Mouse (Mus musculus): Measurements from ENCODE around the gene Ndufaf3.
"Not testable (repeated sequence)": the region's sequence is repeated elsewhere in the genome, so short reads cannot be mapped to it uniquely, and the experiment has no call there.

Ndufaf3 gene

GRCm38 (mm10) chr9:108566815-108567776, at the start of gene Ndufaf3:
Gene Ndufaf3 (minus strand): TSS chr9:108567434.
- peak; percentile 85 for DNase-seq (ENCODE audit: low spot score)

GRCm38 (mm10) chr9:108611488-108611887, 44.3 kb upstream of the Ndufaf3 start:
- no peak for DNase-seq (ENCODE audit: low spot score)

- no peak for DNase-seq (ENCODE audit: low spot score)
These were observed 41.7 kb upstream of the Ndufaf3 start for GRCm38 (mm10) chr9:108608889-108609288.

GRCm38 (mm10) chr9:108607929-108608328, 40.7 kb upstream of the Ndufaf3 start:
- not testable (repeated sequence) for DNase-seq (ENCODE audit: low spot score)

- no peak for DNase-seq (ENCODE audit: low spot score)
These were observed 34.8 kb upstream of the Ndufaf3 start for GRCm38 (mm10) chr9:108601986-108602385.

GRCm38 (mm10) chr9:108600011-108600410, 32.8 kb upstream of the Ndufaf3 start:
- no peak for DNase-seq (ENCODE audit: low spot score)

GRCm38 (mm10) chr9:108599021-108599566, 31.9 kb upstream of the Ndufaf3 start:
- DNase-seq (ENCODE audit: low spot score), result no peak

- DNase-seq (ENCODE audit: low spot score), result no peak
These were observed 29.9 kb upstream of the Ndufaf3 start, which contains the start of gene P4htm for GRCm38 (mm10) chr9:108596998-108597764. Gene P4htm (minus strand): TSS chr9:108597667.

GRCm38 (mm10) chr9:108594354-108594753, 27.1 kb upstream of the Ndufaf3 start:
- DNase-seq (ENCODE audit: low spot score), result no peak

GRCm38 (mm10) chr9:108591462-108591861, 24.2 kb upstream of the Ndufaf3 start:
- no peak for DNase-seq (ENCODE audit: low spot score)

- no peak for DNase-seq (ENCODE audit: low spot score)
These were observed 22.0 kb upstream of the Ndufaf3 start for GRCm38 (mm10) chr9:108589229-108589628.

- no peak for DNase-seq (ENCODE audit: low spot score)
These were observed 20.4 kb upstream of the Ndufaf3 start for GRCm38 (mm10) chr9:108587571-108588180.

GRCm38 (mm10) chr9:108579344-108579690, 12.1 kb upstream of the Ndufaf3 start:
- no peak for DNase-seq (ENCODE audit: low spot score)

- peak; percentile 73 for DNase-seq (ENCODE audit: low spot score)
These were observed 11.5 kb upstream of the Ndufaf3 start, which contains the start of gene Wdr6 for GRCm38 (mm10) chr9:108578545-108579343. Gene Wdr6 (minus strand): TSS chr9:108578739.

GRCm38 (mm10) chr9:108577934-108578544, 10.8 kb upstream of the Ndufaf3 start:
- DNase-seq (ENCODE audit: low spot score), result no peak

GRCm38 (mm10) chr9:108577025-108577424, 9.8 kb upstream of the Ndufaf3 start:
- no peak for DNase-seq (ENCODE audit: low spot score)

GRCm38 (mm10) chr9:108575321-108576297, 8.4 kb upstream of the Ndufaf3 start:
- DNase-seq (ENCODE audit: low spot score), result no peak

GRCm38 (mm10) chr9:108574921-108575320, 7.7 kb upstream of the Ndufaf3 start:
- DNase-seq (ENCODE audit: low spot score), result no peak
